Mouse (Mus musculus) embryonic facial prominence, embryonic 11.5 days (tissue): ENCODE data around the gene Cavin2. TPM values are rescaled to one million over a fixed set of nuclear protein-coding genes. Genes with fewer than 3 reads are reported as not detected.

ENCODE experiments used
- ATAC-seq: fragments of 200-750 bp; cut with Nextera tagmentation; replicated peaks from 2 replicates; pipeline ENCODE4 v1.8.0; 2017; ENCODE audit warnings: low read depth; ENCODE audit not compliant: insufficient number of reproducible peaks, low FRiP score, low TSS enrichment
- DNase-seq: peaks from one replicate; pipeline ENCODE4 v3.0.0-alpha.2; 2015; ENCODE audit warnings: low spot score
- H3K27ac ChIP-seq: fragments of 300-500 bp; sonication (generic); replicated peaks from 2 replicates; pipeline ENCODE4 v1.5.1; 2014; ENCODE audit warnings: mild to moderate bottlenecking, low read depth, low read length, control low read depth
- H3K27me3 ChIP-seq: fragments of 300-500 bp; sonication (generic); 2 replicates; pipeline ENCODE4 v1.6.1; 2014; ENCODE audit warnings: mild to moderate bottlenecking, low read length, moderate library complexity, mixed read lengths; ENCODE audit not compliant: control insufficient read depth, insufficient read depth
- H3K36me3 ChIP-seq: fragments of 300-500 bp; sonication (generic); replicated peaks from 2 replicates; pipeline ENCODE4 v1.6.1; 2014; ENCODE audit warnings: low read depth, mild to moderate bottlenecking, low read length, moderate library complexity, mixed read lengths; ENCODE audit not compliant: control insufficient read depth, insufficient read depth
- H3K4me1 ChIP-seq: fragments of 300-500 bp; sonication (generic); 2 replicates; pipeline ENCODE4 v1.6.1; 2014; ENCODE audit warnings: low read length, mixed read lengths; ENCODE audit not compliant: control insufficient read depth, insufficient read depth
- H3K4me2 ChIP-seq: fragments of 300-500 bp; sonication (generic); 2 replicates; pipeline ENCODE4 v1.6.1; 2014; ENCODE audit warnings: low read depth, mild to moderate bottlenecking, control low read depth, low read length, moderate library complexity
- H3K4me3 ChIP-seq: fragments of 300-500 bp; sonication (generic); 2 replicates; pipeline ENCODE4 v1.5.1; 2014; ENCODE audit warnings: low read depth, low read length, control low read depth
- H3K9ac ChIP-seq: fragments of 300-500 bp; sonication (generic); replicated peaks from 2 replicates; pipeline ENCODE4 v1.6.1; 2014; ENCODE audit warnings: mild to moderate bottlenecking, control low read depth, low read length
- H3K9me3 ChIP-seq: fragments of 300-500 bp; sonication (generic); replicated peaks from 2 replicates; pipeline ENCODE4 v1.6.1; 2016; ENCODE audit warnings: mild to moderate bottlenecking, low read length, inconsistent platforms, mixed read lengths; ENCODE audit not compliant: control insufficient read depth
- WGBS: fragments of 180-500 bp; shearing (Covaris S2); extraction: QIAGEN DNeasy Blood & Tissue Kit; methylation state at CpG from one replicate; pipeline ENCODE4 v1.1.7; 2014; 5-methylcytosine and 5-hydroxymethylcytosine counted together
- polyA plus RNA-seq: library from polyadenylated mRNA; unstranded; fragments of >200 nt; fragmentation: Nextera tagmentation; extraction: Ambion mirVana; gene quantifications from 2 replicates; pipeline ENCODE4 v1.2.1, GENCODE M21; 2014

Gene Cavin2
- polyA plus RNA-seq, 1 experiment from 2014 or later: 10.4 TPM

DNA sequence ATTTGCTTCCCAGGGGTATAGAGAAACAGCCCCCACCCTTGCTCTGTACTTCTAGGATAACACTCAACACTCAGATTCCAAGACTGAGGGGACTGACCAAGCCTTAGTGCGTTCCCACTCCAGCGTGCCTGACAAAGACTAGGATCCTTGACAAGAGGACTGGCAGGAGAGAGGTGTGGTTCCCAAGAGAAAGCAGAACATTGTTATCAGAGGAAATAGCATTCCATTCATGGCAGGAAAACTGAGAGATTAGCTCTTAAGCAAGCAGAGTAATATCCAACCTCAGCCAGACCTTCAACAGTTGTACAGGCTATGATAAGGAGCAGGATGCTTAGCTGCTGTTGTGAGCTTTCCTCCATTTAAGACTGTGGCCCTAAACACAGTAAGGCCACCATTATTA is 23.0 kb upstream of the Cavin2 start:
- H3K27me3 ChIP-seq: no peaks in the 10 kb centered on the region
- H3K4me2 ChIP-seq: no peak overlapping the region
- WGBS: 55% methylated on average over 2 of the region's 2 CpGs
- H3K9ac ChIP-seq: no peak overlapping the region
- no peak overlapping the region for H3K4me3 ChIP-seq
- H3K27ac ChIP-seq: no peak overlapping the region
- H3K9me3 ChIP-seq: no peaks in the 10 kb centered on the region
- DNase-seq (no peak), ATAC-seq (no peak)
- no peaks in the 10 kb centered on the region for H3K4me1 ChIP-seq
- H3K36me3 ChIP-seq: no peaks in the 10 kb centered on the region

DNA sequence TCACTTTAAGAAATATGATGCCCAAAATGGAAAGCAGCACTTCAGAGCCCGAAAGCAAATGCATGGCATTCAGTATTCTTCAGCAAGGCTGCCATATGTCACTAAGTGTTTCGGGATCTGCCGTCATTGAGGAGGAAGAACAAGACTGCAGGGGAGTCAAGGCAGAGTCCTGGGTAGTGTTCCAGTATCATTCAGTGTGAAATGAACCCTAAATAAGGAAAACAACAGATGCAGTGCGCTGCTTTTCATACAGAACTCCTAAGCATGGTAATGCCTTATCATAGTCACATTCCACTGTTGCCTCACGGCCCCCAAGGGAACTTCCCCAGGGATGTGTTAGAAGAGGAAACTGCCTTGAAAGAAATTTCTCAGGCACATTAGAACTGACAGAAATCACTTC is 21.8 kb upstream of the Cavin2 start:
- 0 out of 2 replicates have a peak, but pooled peaks have one; percentile 20 for ATAC-seq
- 47% methylated on average over 5 of the region's 5 CpGs for WGBS
- H3K9ac ChIP-seq: no peak overlapping the region
- H3K9me3 ChIP-seq: no peaks in the 10 kb centered on the region
- peak overlapping the region; percentile 20; the same call in 1 of the 2 replicates for H3K27ac ChIP-seq
- H3K4me3 ChIP-seq: no peak overlapping the region
- no peaks in the 10 kb centered on the region for H3K27me3 ChIP-seq
- no peaks in the 10 kb centered on the region for H3K36me3 ChIP-seq
- no peak for DNase-seq
- no peak overlapping the region for H3K4me2 ChIP-seq
- no peaks in the 10 kb centered on the region for H3K4me1 ChIP-seq

DNA sequence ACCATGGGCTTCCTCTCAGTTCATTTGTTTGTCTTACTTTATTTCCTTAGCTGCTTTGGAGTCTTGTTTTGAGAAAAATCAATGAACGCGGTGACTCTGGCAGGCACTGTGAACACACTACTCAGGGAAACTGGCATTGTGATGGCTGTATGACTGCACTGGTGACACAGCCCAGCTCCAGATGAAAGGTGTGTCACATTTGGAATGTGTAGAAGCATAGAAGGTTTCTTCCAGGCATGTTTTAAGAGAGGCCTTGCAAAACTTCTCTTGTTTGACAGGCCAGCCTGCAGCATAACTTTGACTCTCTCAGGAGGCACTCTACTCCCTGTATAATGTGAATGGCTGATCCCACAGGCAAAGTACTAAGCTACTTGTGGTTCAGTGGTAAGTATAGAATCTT is 20.7 kb upstream of the Cavin2 start:
- WGBS: 66% methylated on average over 2 of the region's 2 CpGs
- H3K27ac ChIP-seq: no peak overlapping the region
- H3K9ac ChIP-seq: no peak overlapping the region
- H3K27me3 ChIP-seq: no peaks in the 10 kb centered on the region
- H3K4me1 ChIP-seq: no peaks in the 10 kb centered on the region
- no peak overlapping the region for H3K4me3 ChIP-seq
- no peak for ATAC-seq
- H3K36me3 ChIP-seq: no peaks in the 10 kb centered on the region
- no peak overlapping the region for H3K4me2 ChIP-seq
- H3K9me3 ChIP-seq: no peaks in the 10 kb centered on the region
- no peak for DNase-seq

DNA sequence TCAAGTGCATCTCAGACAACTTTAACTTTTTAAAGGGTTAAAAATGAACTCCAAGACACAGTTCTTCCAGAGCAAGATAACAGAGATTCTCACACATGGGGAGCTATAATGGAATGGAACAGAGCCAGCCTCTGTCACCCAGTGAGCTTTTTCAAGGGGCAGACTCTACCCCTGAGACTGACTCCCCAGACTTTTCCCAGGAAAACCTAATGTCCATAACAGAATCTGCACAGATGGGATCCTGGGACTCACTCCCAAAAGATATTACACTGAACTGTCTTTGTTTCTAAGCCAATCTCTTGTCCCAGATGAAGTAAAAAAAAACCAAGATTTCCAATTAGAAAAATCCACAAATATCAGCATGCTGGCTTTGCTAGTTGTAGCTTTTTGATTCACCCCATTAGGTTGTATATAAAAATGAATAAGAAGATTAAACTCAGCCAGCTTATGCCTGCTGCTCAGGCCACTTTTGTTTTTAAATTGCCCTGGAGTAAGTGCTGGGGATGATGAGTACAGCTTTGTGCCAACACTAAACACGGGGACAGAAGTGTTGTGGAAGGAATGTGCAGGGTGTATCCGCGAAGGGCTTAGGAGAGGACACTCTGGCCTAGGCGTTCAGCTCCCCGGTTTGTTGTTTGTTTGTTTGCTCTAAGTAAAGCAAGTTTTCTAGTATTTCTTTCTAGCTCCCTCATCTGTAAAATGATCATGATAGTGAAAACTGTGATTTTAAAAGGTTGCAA is 18.6 kb upstream of the Cavin2 start:
- Histone ChIP-seq H3K4me1 (no peaks in the 10 kb centered on the region), H3K27me3 (no peaks in the 10 kb centered on the region), H3K4me2 (no peak overlapping the region), H3K27ac (no peak overlapping the region), H3K9me3 (no peaks in the 10 kb centered on the region), H3K9ac (no peak overlapping the region), H3K36me3 (no peaks in the 10 kb centered on the region), H3K4me3 (no peak overlapping the region)
- WGBS: 63% methylated on average over 5 of the region's 5 CpGs
- DNase-seq (no peak), ATAC-seq (no peak)

DNA sequence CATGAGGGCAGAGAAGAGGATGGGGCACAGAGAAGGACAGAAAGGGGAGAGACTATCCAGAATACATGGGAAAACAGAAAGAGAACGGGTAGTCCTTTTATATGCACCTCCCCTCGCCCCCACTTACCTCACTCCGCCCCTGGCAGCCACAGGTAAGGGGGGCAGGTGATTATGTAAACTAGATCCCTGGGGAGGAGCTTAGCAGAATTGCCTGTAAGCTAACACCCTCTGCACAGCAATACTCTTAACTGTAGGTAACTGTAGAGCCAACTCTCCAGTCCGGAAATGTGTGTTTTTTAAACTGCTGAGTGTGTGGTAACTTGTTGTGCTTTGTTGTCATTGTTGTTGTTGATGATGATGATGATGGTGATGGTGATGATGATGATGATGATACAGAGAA is 17.1 kb upstream of the Cavin2 start:
- ATAC-seq (no peak), DNase-seq (no peak)
- WGBS: 38% methylated on average over 4 of the region's 4 CpGs
- no peak overlapping the region for H3K4me3 ChIP-seq
- no peaks in the 10 kb centered on the region for H3K9me3 ChIP-seq
- no peak overlapping the region for H3K4me2 ChIP-seq
- H3K27me3 ChIP-seq: no peaks in the 10 kb centered on the region
- no peak overlapping the region for H3K9ac ChIP-seq
- no peak overlapping the region for H3K27ac ChIP-seq
- H3K36me3 ChIP-seq: no peaks in the 10 kb centered on the region
- no peaks in the 10 kb centered on the region for H3K4me1 ChIP-seq

DNA sequence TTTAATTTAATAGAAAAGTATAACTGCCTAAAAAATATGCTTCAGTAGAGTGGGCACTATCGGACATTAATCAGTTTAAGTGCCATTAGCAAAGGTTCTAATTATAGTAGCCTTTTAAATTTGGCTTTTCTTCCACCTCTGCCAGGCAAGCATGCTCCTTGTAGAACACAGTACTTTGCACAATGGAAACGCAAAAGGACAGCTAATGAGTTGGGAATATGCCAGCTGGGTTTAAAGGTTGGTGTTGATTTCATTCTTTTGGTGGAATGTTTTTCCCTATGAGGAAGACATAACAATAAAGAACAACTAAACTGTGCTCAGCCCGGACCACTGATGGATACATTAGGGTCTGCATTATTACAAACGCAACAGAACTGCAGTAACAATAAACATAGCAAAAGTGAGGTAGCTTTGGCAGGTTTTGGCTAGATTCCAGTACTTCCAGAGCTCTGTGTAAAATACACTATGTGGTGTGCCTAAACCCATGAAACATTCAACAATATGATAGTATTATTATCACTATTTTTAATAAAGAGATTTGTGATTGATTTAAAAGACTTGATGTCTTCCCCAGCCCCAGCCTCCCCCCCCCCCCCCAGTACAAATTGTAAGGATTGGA is 16.2 kb upstream of the Cavin2 start:
- Histone ChIP-seq H3K27ac (no peak overlapping the region), H3K27me3 (no peaks in the 10 kb centered on the region), H3K36me3 (no peaks in the 10 kb centered on the region), H3K9me3 (no peaks in the 10 kb centered on the region), H3K4me3 (no peak overlapping the region), H3K9ac (no peak overlapping the region), H3K4me2 (no peak overlapping the region), H3K4me1 (no peaks in the 10 kb centered on the region)
- WGBS: 69% methylated on average over 4 of the region's 4 CpGs
- ATAC-seq (no peak), DNase-seq (no peak)

DNA sequence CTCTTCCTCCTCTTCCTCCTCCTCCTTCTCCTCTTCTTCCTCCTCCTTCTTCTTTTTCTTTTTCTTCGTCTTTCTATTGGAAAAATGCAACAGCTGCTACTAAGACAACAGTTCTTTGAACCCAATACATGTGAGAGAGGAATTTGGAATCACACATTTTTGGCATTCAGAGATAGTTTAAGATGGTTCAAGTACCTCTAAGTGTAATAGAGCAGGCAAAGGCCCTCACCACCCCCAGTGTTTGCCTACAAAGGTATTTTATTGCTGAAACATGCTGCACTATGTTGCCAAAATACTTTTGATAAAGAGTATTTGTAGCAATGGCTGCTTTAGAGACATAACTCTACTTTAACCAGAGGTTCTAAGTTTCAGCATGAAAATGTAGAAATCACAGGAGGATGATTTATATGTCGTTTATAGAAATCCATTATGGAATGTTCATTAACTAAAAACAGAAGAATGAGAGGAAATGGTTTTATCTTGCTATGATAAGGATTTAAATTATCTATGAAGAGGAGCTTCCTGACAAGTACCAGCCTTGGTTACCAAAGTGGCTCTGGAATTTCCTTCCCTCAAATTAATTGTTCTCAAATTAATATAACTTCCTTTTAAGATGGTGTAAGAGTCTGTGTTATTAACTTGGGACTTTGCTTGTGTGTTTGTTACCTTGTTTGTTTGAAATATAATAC is 10.9 kb upstream of the Cavin2 start:
- no peaks in the 10 kb centered on the region for H3K36me3 ChIP-seq
- no peak overlapping the region for H3K9ac ChIP-seq

DNA sequence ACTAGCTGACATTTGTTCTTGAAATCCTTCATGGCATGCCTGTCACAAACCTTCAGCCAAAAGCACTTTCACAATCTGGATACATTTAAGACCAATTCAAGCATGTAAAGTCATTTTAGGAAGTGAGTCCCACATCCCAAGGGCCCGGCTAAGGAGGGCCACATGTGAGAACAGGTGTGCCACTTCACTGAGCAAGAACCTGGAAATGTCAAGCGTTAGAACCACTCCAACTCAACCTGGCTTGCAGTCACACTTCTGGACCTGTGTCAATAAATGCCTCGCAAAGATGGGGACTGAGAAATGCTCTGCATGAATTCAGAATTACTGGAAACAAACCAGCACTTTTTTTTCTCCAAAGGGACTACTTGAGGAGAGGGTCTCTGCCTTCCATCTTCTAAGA is 725 bp upstream of the Cavin2 start:
- ATAC-seq (no peak), DNase-seq (no peak)
- Histone ChIP-seq H3K9me3 (no peaks in the 10 kb centered on the region), H3K4me3 (no peak overlapping the region), H3K36me3 (no peaks in the 10 kb centered on the region), H3K27ac (no peak overlapping the region), H3K4me2 (no peak overlapping the region), H3K9ac (no peak overlapping the region), H3K4me1 (no peaks in the 10 kb centered on the region), H3K27me3 (no peaks in the 10 kb centered on the region)
- 73% methylated on average over 3 of the region's 3 CpGs for WGBS

More for the DNA sequence above, 10.9 kb upstream of the Cavin2 start:
- no peaks in the 10 kb centered on the region for H3K4me1 ChIP-seq
- no peak overlapping the region for H3K27ac ChIP-seq
- ATAC-seq (no peak), DNase-seq (no peak)
- H3K9me3 ChIP-seq: no peaks in the 10 kb centered on the region
- H3K4me3 ChIP-seq: no peak overlapping the region
- WGBS: 79% methylated on average over 2 of the region's 2 CpGs
- H3K4me2 ChIP-seq: no peak overlapping the region
- no peaks in the 10 kb centered on the region for H3K27me3 ChIP-seq
